Mouse (Mus musculus) liver, adult 2 months (tissue): ENCODE results near the gene Epn1. TPM values are rescaled to one million over a fixed set of nuclear protein-coding genes. Genes with fewer than 3 reads are reported as not detected.

ENCODE experiments used
- DNase-seq: peaks from one replicate; pipeline ENCODE4 v3.0.0-alpha.2; 2011; ENCODE audit warnings: low read depth, low spot score; ENCODE audit errors: extremely low read depth
- H3K27ac ChIP-seq: fragments of 200-500 bp; replicated peaks from 2 replicates; pipeline ENCODE4 v1.5.1; 2012; ENCODE audit warnings: low read depth, mild to moderate bottlenecking, control low read depth, inconsistent platforms, low read length; ENCODE audit not compliant: insufficient read depth
- H3K27me3 ChIP-seq: fragments of 200-500 bp; 2 replicates; pipeline ENCODE4 v1.6.1; 2012; ENCODE audit warnings: mild to moderate bottlenecking, moderate library complexity, low read length, inconsistent platforms; ENCODE audit not compliant: control insufficient read depth, insufficient read depth
- H3K36me3 ChIP-seq: fragments of 200-500 bp; 2 replicates; pipeline ENCODE4 v1.6.1; 2012; ENCODE audit warnings: low read length, inconsistent platforms; ENCODE audit not compliant: control insufficient read depth, insufficient read depth
- H3K4me1 ChIP-seq: fragments of 200-500 bp; 2 replicates; pipeline ENCODE4 v1.6.1; 2011; ENCODE audit warnings: low read length; ENCODE audit not compliant: control insufficient read depth, insufficient read depth
- H3K4me3 ChIP-seq: fragments of 200-500 bp; 2 replicates; pipeline ENCODE4 v1.5.1; 2011; ENCODE audit warnings: low read depth, mild to moderate bottlenecking, control low read depth, low read length, moderate library complexity; ENCODE audit not compliant: insufficient read depth
- H3K79me2 ChIP-seq: fragments of 200-500 bp; 2 replicates; pipeline ENCODE4 v1.6.1; 2012; ENCODE audit warnings: inconsistent platforms, mild to moderate bottlenecking, low read length, moderate library complexity; ENCODE audit not compliant: control insufficient read depth, insufficient read depth
- H3K9ac ChIP-seq: fragments of 200-500 bp; 2 replicates; pipeline ENCODE4 v1.6.1; 2012; ENCODE audit warnings: low read depth, mild to moderate bottlenecking, control low read depth, inconsistent platforms, low read length
- CTCF ChIP-seq: fragments of 200-500 bp; IDR thresholded peaks from 2 replicates; pipeline ENCODE4 v1.5.1; 2011; ENCODE audit warnings: low read depth, low read length, control low read depth
- POLR2A ChIP-seq: fragments of 200-500 bp; IDR thresholded peaks from 2 replicates; pipeline ENCODE4 v1.6.1; 2011; ENCODE audit warnings: low read length, control low read depth; ENCODE audit not compliant: insufficient read depth; ENCODE audit errors: extremely low read depth
- WGBS: fragments of 180-500 bp; shearing (Covaris S2); methylation state at CpG from one replicate; pipeline ENCODE4 v1.1.7; 2018; 5-methylcytosine and 5-hydroxymethylcytosine counted together
- polyA plus RNA-seq: library from polyadenylated mRNA; depleted of rRNA; stranded (reverse); fragments of >200 nt; gene quantifications from 2 replicates; pipeline ENCODE4 v1.2.3, GENCODE M21; 2012
- total RNA-seq: library from RNA; depleted of rRNA; stranded (reverse); fragments of >200 nt; gene quantifications from 2 replicates; pipeline ENCODE4 v1.2.3, GENCODE M21; 2014

Gene Epn1
- total and polyA plus RNA-seq, 2 experiments, result 54.2 to 203 TPM

DNA sequence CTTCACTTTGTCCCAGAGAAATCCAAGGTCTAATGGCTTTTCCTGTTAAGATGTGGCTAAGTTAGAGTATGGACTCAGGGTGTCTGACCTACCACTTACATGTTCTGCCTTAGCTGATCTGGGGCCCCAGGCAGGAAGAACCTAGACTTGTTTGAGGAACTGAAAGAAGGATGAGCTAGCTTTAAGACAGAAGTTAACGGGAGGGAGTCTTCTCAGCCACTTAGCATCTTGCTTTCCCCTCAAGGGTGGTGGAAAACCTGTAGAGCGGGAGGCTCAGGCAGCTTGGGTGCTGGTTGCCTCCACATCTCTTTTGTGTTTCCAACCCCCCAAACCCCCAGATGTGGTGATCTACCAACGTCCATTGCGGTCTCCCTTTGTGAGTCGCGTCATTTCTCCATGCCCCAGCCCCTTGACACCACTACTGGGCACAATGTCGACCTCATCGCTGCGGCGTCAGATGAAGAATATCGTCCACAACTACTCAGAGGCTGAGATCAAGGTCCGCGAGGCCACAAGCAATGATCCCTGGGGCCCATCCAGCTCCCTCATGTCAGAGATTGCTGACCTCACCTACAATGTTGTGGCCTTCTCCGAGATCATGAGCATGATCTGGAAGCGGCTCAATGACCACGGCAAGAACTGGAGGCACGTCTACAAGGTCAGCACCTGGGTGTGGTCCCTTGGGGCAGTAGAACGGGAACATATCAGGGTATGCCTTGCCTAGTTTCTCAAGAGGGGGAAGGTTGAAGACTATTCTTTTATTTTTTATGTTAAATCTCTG is 3.5 kb downstream of the Epn1 start:
- TF ChIP-seq CTCF (no peak), POLR2A (no peak)
- WGBS, result 41% methylated on average over 18 of the region's 18 CpGs
- Histone ChIP-seq H3K79me2 (peaks cover 33% of the 10 kb centered on the region), H3K4me3 (no peak overlapping the region), H3K9ac (no peak overlapping the region), H3K27ac (peak overlapping the region; percentile 2), H3K36me3 (peaks cover 13% of the 10 kb centered on the region; the same call in 1 of the 2 replicates), H3K4me1 (peaks cover 33% of the 10 kb centered on the region), H3K27me3 (no peaks in the 10 kb centered on the region)
- peak; percentile 81 for DNase-seq

DNA sequence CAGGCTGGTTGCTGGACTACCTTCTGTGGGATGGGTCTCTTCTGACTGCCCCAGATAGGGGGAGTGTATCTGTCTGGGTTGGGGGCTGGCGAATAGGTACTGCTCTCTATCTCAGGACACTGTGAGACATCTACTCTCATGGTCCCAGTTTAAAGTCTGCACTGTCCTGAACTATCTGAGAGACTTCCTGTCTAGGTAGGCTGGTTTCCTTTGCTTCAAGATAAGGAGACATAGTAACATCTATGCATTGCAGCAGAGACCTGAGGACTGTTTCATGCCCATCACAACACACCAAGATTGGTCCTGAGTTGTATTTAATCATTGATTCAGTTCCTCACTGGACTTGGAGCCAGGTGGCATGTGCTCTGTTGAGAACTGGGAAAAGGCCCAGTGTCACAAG is 5.5 kb downstream of the Epn1 start:
- WGBS, result 70% methylated on average over 1 of the region's 1 CpGs
- Histone ChIP-seq H3K27ac (no peak overlapping the region), H3K36me3 (peaks cover 9% of the 10 kb centered on the region; the same call in 1 of the 2 replicates), H3K4me1 (peaks cover 33% of the 10 kb centered on the region), H3K27me3 (no peaks in the 10 kb centered on the region), H3K4me3 (no peak overlapping the region), H3K9ac (no peak overlapping the region), H3K79me2 (peaks cover 39% of the 10 kb centered on the region)
- DNase-seq, result no peak
- TF ChIP-seq POLR2A (no peak), CTCF (no peak)

DNA sequence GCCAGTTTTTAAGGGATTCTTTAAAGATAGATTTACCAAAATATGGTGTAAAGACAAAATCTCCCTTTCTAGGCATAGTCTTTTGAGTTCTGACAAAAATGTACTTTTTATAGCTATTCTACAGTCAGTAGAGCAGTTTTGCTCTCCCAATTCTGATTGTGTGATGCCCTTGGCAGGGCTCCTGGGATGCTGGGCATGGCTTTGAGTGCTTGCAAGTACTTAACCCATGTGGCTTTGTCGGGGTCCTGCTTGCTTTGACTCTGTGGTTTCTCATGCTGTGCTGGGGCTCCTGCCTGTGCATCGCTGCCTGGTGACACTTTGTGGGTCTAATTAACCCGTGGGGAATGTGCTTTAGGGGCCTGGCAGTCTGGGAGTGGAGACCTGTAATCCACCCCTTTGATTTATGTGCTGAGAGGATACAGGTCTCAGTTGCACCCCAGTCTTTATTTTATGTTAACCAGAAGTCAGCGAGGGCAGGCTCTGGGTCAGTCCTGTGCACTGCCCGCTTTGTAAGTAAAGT is 6.9 kb downstream of the Epn1 start:
- Histone ChIP-seq H3K4me3 (no peak overlapping the region), H3K27me3 (no peaks in the 10 kb centered on the region), H3K36me3 (peaks cover 9% of the 10 kb centered on the region; the same call in 1 of the 2 replicates), H3K27ac (no peak overlapping the region), H3K4me1 (peaks cover 33% of the 10 kb centered on the region), H3K9ac (no peak overlapping the region), H3K79me2 (peaks cover 34% of the 10 kb centered on the region; the same call in 1 of the 2 replicates)
- 62% methylated on average over 5 of the region's 5 CpGs for WGBS
- no peak for DNase-seq
- no peak for TF ChIP-seq CTCF
- TF ChIP-seq POLR2A, result no peak

DNA sequence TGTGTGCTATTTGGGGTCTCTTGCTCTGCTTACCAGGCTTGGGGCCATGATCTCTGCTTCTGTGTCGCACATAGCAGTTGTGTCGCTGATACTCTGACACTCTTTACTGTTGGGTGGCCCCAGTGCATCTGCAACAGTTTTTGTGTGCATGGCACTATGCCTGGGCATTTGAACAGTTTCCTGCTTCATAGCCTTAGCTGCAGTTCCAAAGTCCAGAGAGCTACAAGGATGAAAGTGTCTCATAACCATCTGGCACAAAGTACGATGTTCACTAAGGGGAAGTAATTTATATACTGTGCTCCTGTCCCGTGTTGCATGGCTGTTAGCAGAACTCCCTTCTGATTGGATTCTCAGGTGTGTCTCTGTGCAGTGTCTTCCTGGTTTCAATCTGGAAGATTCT is 7.9 kb downstream of the Epn1 start:
- peak; percentile 91 for DNase-seq
- Histone ChIP-seq H3K27ac (peak overlapping the region; percentile 38), H3K4me1 (peaks cover 32% of the 10 kb centered on the region), H3K36me3 (peaks cover 9% of the 10 kb centered on the region; the same call in 1 of the 2 replicates), H3K79me2 (peaks cover 32% of the 10 kb centered on the region; the same call in 1 of the 2 replicates), H3K4me3 (no peak overlapping the region), H3K27me3 (no peaks in the 10 kb centered on the region), H3K9ac (no peak overlapping the region)
- TF ChIP-seq CTCF (no peak), POLR2A (no peak)
- WGBS, result 16% methylated on average over 4 of the region's 4 CpGs

DNA sequence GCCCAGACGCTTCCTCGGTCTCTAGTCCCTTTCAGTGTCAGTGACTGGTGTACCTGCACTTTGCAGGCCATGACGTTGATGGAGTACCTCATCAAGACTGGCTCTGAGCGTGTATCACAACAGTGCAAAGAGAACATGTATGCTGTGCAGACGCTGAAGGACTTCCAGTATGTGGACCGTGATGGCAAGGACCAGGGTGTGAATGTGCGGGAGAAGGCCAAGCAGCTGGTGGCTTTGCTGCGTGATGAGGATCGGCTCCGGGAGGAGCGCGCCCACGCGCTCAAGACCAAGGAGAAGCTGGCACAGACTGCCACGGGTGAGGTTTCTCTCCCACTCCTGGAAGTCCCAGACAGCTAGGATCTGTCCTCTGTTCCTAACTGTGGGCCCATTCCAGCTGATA is 9.8 kb downstream of the Epn1 start:
- H3K4me1 ChIP-seq, result peaks cover 25% of the 10 kb centered on the region
- WGBS, result 92% methylated on average over 15 of the region's 15 CpGs
- TF ChIP-seq POLR2A (no peak), CTCF (no peak)
- DNase-seq, result no peak
- no peaks in the 10 kb centered on the region for H3K27me3 ChIP-seq
- no peak overlapping the region for H3K4me3 ChIP-seq
- H3K9ac ChIP-seq, result no peak overlapping the region
- H3K36me3 ChIP-seq, result peaks cover 7% of the 10 kb centered on the region; the same call in 1 of the 2 replicates
- H3K27ac ChIP-seq, result no peak overlapping the region
- peaks cover 26% of the 10 kb centered on the region; the same call in 1 of the 2 replicates for H3K79me2 ChIP-seq
